Mouse (Mus musculus): ENCODE measurements at regions not wholly inside any gene's neighbourhood (a gene's known extent, or its start where the extent isn't known, plus 50 kb on each side); places are given as distances from the start of the nearest gene placed in this dataset.

GRCm38 (mm10) chr1:184279263-184279662 is 245.2 kb upstream of the 1700056E22Rik start:
- Histone ChIP-seq H3K27me3 (ENCODE audit: low read depth, poor library complexity, severe bottlenecking) (peaks cover 57% of the 10 kb centered on the region), H3K9me3 (replicated peaks) (no peaks in the 10 kb centered on the region), H3K4me3 (no peak overlapping the region), H3K27ac (replicated peaks) (no peak overlapping the region), H3K4me1 (no peaks in the 10 kb centered on the region), H3K36me3 (no peaks in the 10 kb centered on the region)
- DNase-seq (ENCODE audit: low spot score), result no peak
- WGBS, result 76% methylated on average over 10 of the region's 10 CpGs

- Histone ChIP-seq H3K27me3 (ENCODE audit: low read depth, poor library complexity, severe bottlenecking) (peaks cover 46% of the 10 kb centered on the region), H3K36me3 (no peaks in the 10 kb centered on the region), H3K27ac (replicated peaks) (no peak overlapping the region), H3K4me1 (no peaks in the 10 kb centered on the region), H3K4me3 (no peak overlapping the region), H3K9me3 (replicated peaks) (no peaks in the 10 kb centered on the region)
- DNase-seq (ENCODE audit: low spot score), result no peak
- 82% methylated on average over 2 of the region's 2 CpGs for WGBS
Observed at GRCm38 (mm10) chr1:184277001-184277400, 242.9 kb upstream of the 1700056E22Rik start.

- Histone ChIP-seq H3K27me3 (ENCODE audit: low read depth, poor library complexity, severe bottlenecking) (peaks cover 35% of the 10 kb centered on the region; the same call in 1 of the 2 replicates), H3K9me3 (replicated peaks) (no peaks in the 10 kb centered on the region)
- 94% methylated on average over 9 of the region's 9 CpGs for WGBS
Observed at GRCm38 (mm10) chr1:184275877-184276276, 241.8 kb upstream of the 1700056E22Rik start.

GRCm38 (mm10) chr1:184275396-184275795 is 241.3 kb upstream of the 1700056E22Rik start:
- no peaks in the 10 kb centered on the region for H3K9me3 ChIP-seq (replicated peaks)
- no peak for DNase-seq (ENCODE audit: low spot score)
- peaks cover 32% of the 10 kb centered on the region; the same call in 1 of the 2 replicates for H3K27me3 ChIP-seq (ENCODE audit: low read depth, poor library complexity, severe bottlenecking)
- no peaks in the 10 kb centered on the region for H3K36me3 ChIP-seq
- H3K27ac ChIP-seq (replicated peaks), result no peak overlapping the region
- no peaks in the 10 kb centered on the region for H3K4me1 ChIP-seq
- WGBS, result 100% methylated on average over 3 of the region's 3 CpGs
- no peak overlapping the region for H3K4me3 ChIP-seq

More at GRCm38 (mm10) chr1:184275877-184276276, 241.8 kb upstream of the 1700056E22Rik start:
- DNase-seq (ENCODE audit: low spot score), result no peak
- H3K4me3 ChIP-seq, result no peak overlapping the region
- H3K27ac ChIP-seq (replicated peaks), result no peak overlapping the region
- H3K4me1 ChIP-seq, result no peaks in the 10 kb centered on the region
- no peaks in the 10 kb centered on the region for H3K36me3 ChIP-seq

GRCm38 (mm10) chr1:184274704-184275103 is 240.6 kb upstream of the 1700056E22Rik start:
- WGBS, result 91% methylated on average over 6 of the region's 6 CpGs
- no peak for DNase-seq (ENCODE audit: low spot score)
- H3K4me1 ChIP-seq, result no peaks in the 10 kb centered on the region
- H3K36me3 ChIP-seq, result no peaks in the 10 kb centered on the region
- peaks cover 27% of the 10 kb centered on the region; the same call in 1 of the 2 replicates for H3K27me3 ChIP-seq (ENCODE audit: low read depth, poor library complexity, severe bottlenecking)
- no peak overlapping the region for H3K4me3 ChIP-seq
- no peaks in the 10 kb centered on the region for H3K9me3 ChIP-seq (replicated peaks)
- no peak overlapping the region for H3K27ac ChIP-seq (replicated peaks)

GRCm38 (mm10) chr1:184273722-184274121 is 239.6 kb upstream of the 1700056E22Rik start:
- no peak for DNase-seq (ENCODE audit: low spot score)
- Histone ChIP-seq H3K27ac (replicated peaks) (no peak overlapping the region), H3K36me3 (no peaks in the 10 kb centered on the region), H3K4me3 (no peak overlapping the region), H3K27me3 (ENCODE audit: low read depth, poor library complexity, severe bottlenecking) (peaks cover 19% of the 10 kb centered on the region; the same call in 1 of the 2 replicates), H3K9me3 (replicated peaks) (no peaks in the 10 kb centered on the region), H3K4me1 (no peaks in the 10 kb centered on the region)
- 73% methylated on average over 1 of the region's 1 CpGs for WGBS

GRCm38 (mm10) chr1:184271254-184271653 is 237.2 kb upstream of the 1700056E22Rik start:
- H3K4me1 ChIP-seq, result no peaks in the 10 kb centered on the region
- H3K4me3 ChIP-seq, result no peak overlapping the region
- peaks cover 21% of the 10 kb centered on the region; the same call in 1 of the 2 replicates for H3K27me3 ChIP-seq (ENCODE audit: low read depth, poor library complexity, severe bottlenecking)
- WGBS, result 88% methylated on average over 8 of the region's 8 CpGs
- no peaks in the 10 kb centered on the region for H3K9me3 ChIP-seq (replicated peaks)
- no peak for DNase-seq (ENCODE audit: low spot score)
- no peaks in the 10 kb centered on the region for H3K36me3 ChIP-seq
- no peak overlapping the region for H3K27ac ChIP-seq (replicated peaks)

GRCm38 (mm10) chr1:184266051-184266450 is 231.9 kb upstream of the 1700056E22Rik start:
- WGBS, result 17% methylated on average over 8 of the region's 8 CpGs
- peak; percentile 51 for DNase-seq (ENCODE audit: low spot score)
- no peaks in the 10 kb centered on the region for H3K36me3 ChIP-seq
- no peak overlapping the region for H3K4me3 ChIP-seq
- no peaks in the 10 kb centered on the region for H3K4me1 ChIP-seq
- peaks cover 13% of the 10 kb centered on the region; the same call in 1 of the 2 replicates for H3K27me3 ChIP-seq (ENCODE audit: low read depth, poor library complexity, severe bottlenecking)
- no peak overlapping the region for H3K27ac ChIP-seq (replicated peaks)
- H3K9me3 ChIP-seq (replicated peaks), result no peaks in the 10 kb centered on the region

- H3K36me3 ChIP-seq, result no peaks in the 10 kb centered on the region
- H3K4me1 ChIP-seq, result no peaks in the 10 kb centered on the region
- no peak overlapping the region for H3K4me3 ChIP-seq
- 55% methylated on average over 2 of the region's 2 CpGs for WGBS
- H3K27ac ChIP-seq (replicated peaks), result no peak overlapping the region
- DNase-seq (ENCODE audit: low spot score), result no peak
- H3K9me3 ChIP-seq (replicated peaks), result no peaks in the 10 kb centered on the region
- peaks cover 13% of the 10 kb centered on the region; the same call in 1 of the 2 replicates for H3K27me3 ChIP-seq (ENCODE audit: low read depth, poor library complexity, severe bottlenecking)
Observed at GRCm38 (mm10) chr1:184262975-184263374, 228.9 kb upstream of the 1700056E22Rik start.

- Histone ChIP-seq H3K4me3 (no peak overlapping the region), H3K36me3 (no peaks in the 10 kb centered on the region), H3K27me3 (ENCODE audit: low read depth, poor library complexity, severe bottlenecking) (no peaks in the 10 kb centered on the region), H3K27ac (replicated peaks) (no peak overlapping the region), H3K9me3 (replicated peaks) (no peaks in the 10 kb centered on the region), H3K4me1 (no peaks in the 10 kb centered on the region)
- DNase-seq (ENCODE audit: low spot score), result no peak
- WGBS, result 96% methylated on average over 6 of the region's 6 CpGs
Observed at GRCm38 (mm10) chr1:184261385-184261727, 227.3 kb upstream of the 1700056E22Rik start.

GRCm38 (mm10) chr1:184260722-184261384 is 226.8 kb upstream of the 1700056E22Rik start:
- Histone ChIP-seq H3K36me3 (no peaks in the 10 kb centered on the region), H3K4me3 (no peak overlapping the region), H3K9me3 (replicated peaks) (no peaks in the 10 kb centered on the region), H3K4me1 (no peaks in the 10 kb centered on the region), H3K27me3 (ENCODE audit: low read depth, poor library complexity, severe bottlenecking) (no peaks in the 10 kb centered on the region), H3K27ac (replicated peaks) (no peak overlapping the region)
- no peak for DNase-seq (ENCODE audit: low spot score)
- WGBS, result 81% methylated on average over 6 of the region's 6 CpGs

GRCm38 (mm10) chr1:184259853-184260252 is 225.8 kb upstream of the 1700056E22Rik start:
- 94% methylated on average over 9 of the region's 9 CpGs for WGBS
- H3K4me3 ChIP-seq, result no peak overlapping the region
- no peaks in the 10 kb centered on the region for H3K9me3 ChIP-seq (replicated peaks)

GRCm38 (mm10) chr1:184257356-184257755 is 223.3 kb upstream of the 1700056E22Rik start:
- 92% methylated on average over 6 of the region's 6 CpGs for WGBS
- Histone ChIP-seq H3K4me3 (no peak overlapping the region), H3K27me3 (ENCODE audit: low read depth, poor library complexity, severe bottlenecking) (no peaks in the 10 kb centered on the region), H3K27ac (replicated peaks) (no peak overlapping the region), H3K36me3 (no peaks in the 10 kb centered on the region), H3K4me1 (no peaks in the 10 kb centered on the region), H3K9me3 (replicated peaks) (no peaks in the 10 kb centered on the region)
- DNase-seq (ENCODE audit: low spot score), result no peak

More at GRCm38 (mm10) chr1:184259853-184260252, 225.8 kb upstream of the 1700056E22Rik start:
- H3K27ac ChIP-seq (replicated peaks), result no peak overlapping the region
- no peak for DNase-seq (ENCODE audit: low spot score)
- H3K4me1 ChIP-seq, result no peaks in the 10 kb centered on the region
- no peaks in the 10 kb centered on the region for H3K36me3 ChIP-seq
- H3K27me3 ChIP-seq (ENCODE audit: low read depth, poor library complexity, severe bottlenecking), result no peaks in the 10 kb centered on the region

Data from midbrain, embryonic 10.5 days (tissue).